Mouse (Mus musculus) liver, postnatal 0 days (tissue): ENCODE results near the gene Mical3. TPM values are rescaled to one million over a fixed set of nuclear protein-coding genes. Genes with fewer than 3 reads are reported as not detected.

Experiments used
- ATAC-seq: fragments of 200-750 bp; cut with Nextera tagmentation; 2 replicates; pipeline ENCODE4 v1.8.0; 2017; ENCODE audit warnings: mild to moderate bottlenecking, moderate library complexity
- DNase-seq: peaks from one replicate; pipeline ENCODE4 v3.0.0-alpha.2; 2016
- H3K27ac ChIP-seq: fragments of 300-500 bp; sonication (generic); 2 replicates; pipeline ENCODE4 v1.5.1; 2014; ENCODE audit warnings: antibody characterized with exemption, moderate library complexity, mild to moderate bottlenecking, low read depth
- H3K27me3 ChIP-seq: fragments of 300-500 bp; sonication (generic); 2 replicates; pipeline ENCODE4 v1.6.1; 2014; ENCODE audit warnings: low read length, control low read depth, mixed read lengths; ENCODE audit not compliant: insufficient read depth
- H3K36me3 ChIP-seq: fragments of 300-500 bp; sonication (generic); replicated peaks from 2 replicates; pipeline ENCODE4 v1.6.1; 2014; ENCODE audit warnings: mild to moderate bottlenecking, control low read depth, low read length, moderate library complexity, mixed read lengths; ENCODE audit not compliant: insufficient read depth
- H3K4me1 ChIP-seq: fragments of 300-500 bp; sonication (generic); 2 replicates; pipeline ENCODE4 v1.6.1; 2014; ENCODE audit warnings: antibody characterized with exemption, mild to moderate bottlenecking, control low read depth; ENCODE audit not compliant: insufficient read depth
- H3K4me2 ChIP-seq: fragments of 300-500 bp; sonication (generic); 2 replicates; pipeline ENCODE4 v1.6.1; 2014; ENCODE audit warnings: low read depth, mild to moderate bottlenecking, low read length, moderate library complexity, mixed read lengths
- H3K4me3 ChIP-seq: fragments of 300-500 bp; sonication (generic); 2 replicates; pipeline ENCODE4 v1.5.1; 2014; ENCODE audit warnings: low read depth, low read length
- H3K9ac ChIP-seq: fragments of 300-500 bp; sonication (generic); replicated peaks from 2 replicates; pipeline ENCODE4 v1.6.1; 2014; ENCODE audit warnings: mild to moderate bottlenecking, moderate library complexity
- H3K9me3 ChIP-seq: fragments of 300-500 bp; sonication (generic); 2 replicates; pipeline ENCODE4 v1.6.1; 2016; ENCODE audit warnings: mild to moderate bottlenecking, control low read depth, low read length, mixed read lengths
- CTCF ChIP-seq: sonication (generic); IDR thresholded peaks from 2 replicates; pipeline ENCODE4 v1.5.1; 2016; ENCODE audit warnings: antibody characterized with exemption, low read depth
- EP300 ChIP-seq: IDR thresholded peaks from 2 replicates; pipeline ENCODE4 v1.6.1; 2016; ENCODE audit warnings: antibody characterized with exemption, low read depth, mild to moderate bottlenecking
- WGBS: fragments of 180-500 bp; shearing (Covaris S2); extraction: QIAGEN DNeasy Blood & Tissue Kit; methylation state at CpG from one replicate; pipeline ENCODE4 v1.1.7; 2014; ENCODE audit not compliant: insufficient replicate concordance; 5-methylcytosine and 5-hydroxymethylcytosine counted together
- polyA plus RNA-seq: library from polyadenylated mRNA; unstranded; fragments of >200 nt; fragmentation: Nextera tagmentation; extraction: Ambion mirVana; gene quantifications from 2 replicates; pipeline ENCODE4 v1.2.1, GENCODE M21; 2015

Mical3 gene
- polyA plus RNA-seq, 1 experiment from 2014 or later, result 4.5 TPM

- Histone ChIP-seq H3K9ac (no peak overlapping the region), H3K4me1 (peaks cover 48% of the 10 kb centered on the region), H3K4me2 (no peak overlapping the region), H3K27ac (no peak overlapping the region), H3K4me3 (no peak overlapping the region), H3K27me3 (no peaks in the 10 kb centered on the region), H3K9me3 (no peaks in the 10 kb centered on the region), H3K36me3 (peaks cover 9% of the 10 kb centered on the region; the same call in 1 of the 2 replicates)
- WGBS, result 86% methylated on average over 14 of the region's 14 CpGs
- DNase-seq (no peak), ATAC-seq (no peak)
- TF ChIP-seq CTCF (no peak), EP300 (no peak)
Measured at GRCm38 (mm10) chr6:121103406-121104171, 27.2 kb downstream of the Mical3 start.

GRCm38 (mm10) chr6:121102941-121103340 lies 27.9 kb downstream of the Mical3 start:
- H3K4me1 ChIP-seq, result peaks cover 49% of the 10 kb centered on the region
- H3K27me3 ChIP-seq, result no peaks in the 10 kb centered on the region
- no peak overlapping the region for H3K4me2 ChIP-seq
- H3K9ac ChIP-seq, result no peak overlapping the region
- 79% methylated on average over 10 of the region's 10 CpGs for WGBS
- H3K4me3 ChIP-seq, result no peak overlapping the region
- no peak for ATAC-seq
- H3K9me3 ChIP-seq, result no peaks in the 10 kb centered on the region
- TF ChIP-seq EP300 (no peak), CTCF (no peak)
- no peak for DNase-seq
- peaks cover 9% of the 10 kb centered on the region; the same call in 1 of the 2 replicates for H3K36me3 ChIP-seq
- no peak overlapping the region for H3K27ac ChIP-seq

- DNase-seq (no peak), ATAC-seq (no peak)
- Histone ChIP-seq H3K4me3 (no peak overlapping the region), H3K9me3 (no peaks in the 10 kb centered on the region), H3K4me2 (no peak overlapping the region), H3K9ac (no peak overlapping the region), H3K36me3 (peaks cover 5% of the 10 kb centered on the region; the same call in 1 of the 2 replicates), H3K27me3 (no peaks in the 10 kb centered on the region), H3K27ac (no peak overlapping the region), H3K4me1 (peaks cover 54% of the 10 kb centered on the region)
- TF ChIP-seq CTCF, result no peak
- TF ChIP-seq EP300, result no peak
- 83% methylated on average over 2 of the region's 2 CpGs for WGBS
Measured at GRCm38 (mm10) chr6:121102084-121102483, 28.7 kb downstream of the Mical3 start.

GRCm38 (mm10) chr6:121101201-121101600 lies 29.6 kb downstream of the Mical3 start:
- ATAC-seq, result peak; percentile 55
- DNase-seq, result no peak
- Histone ChIP-seq H3K4me3 (no peak overlapping the region), H3K9ac (no peak overlapping the region; the same call in 1 of the 2 replicates), H3K9me3 (no peaks in the 10 kb centered on the region), H3K4me1 (peaks cover 58% of the 10 kb centered on the region), H3K27ac (peak overlapping the region; percentile 44; the same call in 1 of the 2 replicates), H3K4me2 (peak overlapping the region; percentile 38), H3K36me3 (peaks cover 5% of the 10 kb centered on the region; the same call in 1 of the 2 replicates), H3K27me3 (no peaks in the 10 kb centered on the region)
- WGBS, result 35% methylated on average over 5 of the region's 5 CpGs
- TF ChIP-seq EP300 (no peak), CTCF (no peak)

- Histone ChIP-seq H3K9ac (no peak overlapping the region), H3K4me1 (peaks cover 67% of the 10 kb centered on the region), H3K27me3 (no peaks in the 10 kb centered on the region), H3K36me3 (peaks cover 5% of the 10 kb centered on the region; the same call in 1 of the 2 replicates), H3K9me3 (no peaks in the 10 kb centered on the region), H3K27ac (0 out of 2 replicates have a peak overlapping the region, but pooled peaks have one; percentile 11), H3K4me3 (no peak overlapping the region), H3K4me2 (no peak overlapping the region)
- DNase-seq, result no peak
- WGBS, result 82% methylated on average over 7 of the region's 7 CpGs
- ATAC-seq, result no peak
- TF ChIP-seq CTCF (no peak), EP300 (no peak)
Measured at GRCm38 (mm10) chr6:121099831-121100230, 31.0 kb downstream of the Mical3 start.

GRCm38 (mm10) chr6:121099228-121099608 lies 31.6 kb downstream of the Mical3 start:
- H3K9ac ChIP-seq, result no peak overlapping the region

More at GRCm38 (mm10) chr6:121099228-121099608, 31.6 kb downstream of the Mical3 start:
- H3K9me3 ChIP-seq, result no peaks in the 10 kb centered on the region
- ATAC-seq (no peak), DNase-seq (no peak)
- H3K27ac ChIP-seq, result no peak overlapping the region
- H3K4me1 ChIP-seq, result peaks cover 71% of the 10 kb centered on the region
- peaks cover 5% of the 10 kb centered on the region; the same call in 1 of the 2 replicates for H3K36me3 ChIP-seq
- TF ChIP-seq CTCF, result no peak
- no peak for TF ChIP-seq EP300
- H3K27me3 ChIP-seq, result no peaks in the 10 kb centered on the region
- WGBS, result 71% methylated on average over 4 of the region's 4 CpGs
- no peak overlapping the region for H3K4me2 ChIP-seq
- H3K4me3 ChIP-seq, result no peak overlapping the region
